Mouse (Mus musculus): Measurements from ENCODE around the gene Pcgf5.

The Pcgf5 gene

DNA sequence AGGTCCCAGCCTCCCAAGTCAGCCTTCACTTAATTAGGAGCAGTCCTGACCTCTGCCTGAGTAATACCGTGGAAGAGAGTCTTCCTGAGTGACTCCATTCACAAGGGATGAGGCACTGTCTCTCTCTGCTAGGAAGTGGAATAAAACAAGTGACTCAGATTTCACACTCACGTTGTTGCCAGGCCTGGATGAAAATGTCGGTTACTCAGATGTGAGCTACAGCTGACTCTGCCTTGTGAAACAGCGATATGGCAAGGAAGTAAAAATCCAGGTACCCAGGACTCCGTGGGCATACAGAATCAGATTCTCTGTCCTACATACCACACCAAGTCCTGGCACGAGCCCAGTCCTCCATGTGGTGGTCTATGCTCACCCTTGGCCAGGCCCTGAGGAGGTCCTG lies 142.8 kb downstream of the Pcgf5 start:
- no peak for DNase-seq (ENCODE audit: low spot score in 2 of 2)

- peak in 1 of 2 experiments; percentile 17 for DNase-seq (ENCODE audit: low spot score in 2 of 2)
Measured at GRCm38 (mm10) chr19:36495555-36495954, 147.4 kb downstream of the Pcgf5 start.

DNA sequence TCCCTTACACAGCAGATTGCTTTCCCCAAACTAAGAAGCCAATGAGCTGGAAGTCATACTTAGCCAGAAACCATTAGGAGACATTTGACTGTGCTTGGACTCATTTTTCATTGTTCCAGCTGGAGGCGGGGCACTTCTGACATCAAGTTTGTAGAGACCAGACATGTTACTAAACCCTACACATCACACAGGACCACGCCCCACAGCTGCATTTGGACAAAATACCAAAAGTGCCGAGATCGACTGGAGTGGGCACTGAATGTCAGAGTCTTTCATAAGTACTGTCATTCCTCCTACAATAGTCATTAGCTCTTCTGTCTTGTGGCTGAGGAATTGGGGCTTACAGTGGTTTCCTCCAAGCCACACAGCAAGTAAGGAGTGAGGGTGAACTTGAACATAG lies 148.4 kb downstream of the Pcgf5 start:
- no peak for DNase-seq (ENCODE audit: low spot score in 2 of 2)

DNA sequence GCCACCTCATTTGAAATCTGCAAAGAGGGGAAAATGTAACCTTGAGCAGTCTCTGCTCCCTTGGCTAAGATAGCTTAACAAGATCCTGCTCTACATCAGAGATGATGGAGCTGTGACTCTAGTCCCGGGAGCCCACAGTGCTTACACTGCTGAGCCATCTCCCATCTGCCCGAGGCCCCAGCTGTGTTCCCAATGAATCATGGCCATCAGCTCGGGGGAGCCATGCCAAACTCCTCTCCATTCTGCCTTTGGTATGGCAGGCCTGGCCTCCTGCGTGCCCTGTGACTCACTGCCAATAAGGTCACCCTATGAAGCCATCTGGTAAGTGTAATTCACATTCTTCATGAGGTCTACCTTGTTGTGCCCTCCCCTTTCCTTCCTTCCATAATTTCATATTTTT lies 149.0 kb downstream of the Pcgf5 start:
- DNase-seq (ENCODE audit: low spot score in 2 of 2): no peak

- no peak for DNase-seq (ENCODE audit: low spot score in 2 of 2)
Measured at GRCm38 (mm10) chr19:36497744-36498143, 149.6 kb downstream of the Pcgf5 start.

DNA sequence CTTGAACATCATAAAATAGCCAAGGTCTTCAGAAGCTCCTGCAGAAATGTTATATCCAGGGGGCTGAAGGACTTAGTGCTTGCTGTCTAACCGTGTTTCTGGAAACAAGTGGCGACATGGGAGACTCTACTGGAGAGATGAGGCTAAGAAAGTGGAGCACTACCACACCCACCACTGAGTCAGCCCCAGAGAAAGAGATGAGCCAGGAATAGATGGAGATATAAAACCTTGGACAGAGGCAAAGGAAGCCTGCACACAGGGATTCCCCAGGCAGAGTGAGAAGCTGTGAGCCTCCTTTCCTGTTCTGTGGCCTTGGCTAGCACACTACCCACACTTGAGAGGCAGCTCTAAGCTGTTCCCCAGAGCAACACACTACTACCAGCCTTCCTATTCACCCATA lies 156.6 kb downstream of the Pcgf5 start:
- DNase-seq (ENCODE audit: low spot score in 2 of 2): no peak
